ENCODE assay signal across 11 mouse cellular contexts in the genomic region with DNA sequence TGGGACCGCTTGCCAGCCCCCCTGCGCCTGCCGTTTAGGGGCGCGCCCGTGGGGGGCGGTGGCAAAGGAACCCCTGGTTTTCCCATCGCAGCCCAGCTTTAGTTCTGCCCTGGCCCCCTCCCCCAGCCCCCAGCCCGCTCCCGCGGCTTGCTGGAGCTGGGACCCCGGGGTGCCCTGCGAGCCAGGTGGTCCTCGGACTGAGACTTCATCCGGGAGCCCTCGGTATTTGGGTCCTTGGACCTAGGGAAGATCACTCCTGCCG. TPM values are rescaled to one million over a fixed set of nuclear protein-coding genes. Genes with fewer than 3 reads are reported as not detected.
DNase-seq lines count a peak whose midpoint lies in the region; ATAC-seq and TF ChIP-seq lines count a peak whose summit lies in the region.
"Had no signal": no experiment of that assay in that cellular context is flagged by ENCODE, and none has a peak within 500 bp of the region (broad histone marks: within the 10 kb centered on the region; RNA-seq: fewer than 3 reads in every experiment).

No protein-coding gene starts in this region.

- H3K27me3 ChIP-seq in heart, embryonic 11.5 days (ENCODE audit: control insufficient read depth, insufficient read depth, low read length) = peaks cover 61% of the 10 kb centered on the region
- H3K27me3 ChIP-seq in testis, adult 2 months (ENCODE audit: control insufficient read depth, insufficient read depth, low read length) = peaks cover 7% of the 10 kb centered on the region
- H3K27me3 ChIP-seq in limb, embryonic 15.5 days = peaks cover 76% of the 10 kb centered on the region

- H3K4me1 ChIP-seq in heart, embryonic 11.5 days (ENCODE audit: control insufficient read depth, insufficient read depth, low read length) = peaks cover 10% of the 10 kb centered on the region
- peaks cover 4% of the 10 kb centered on the region for H3K4me1 ChIP-seq in testis, adult 2 months (ENCODE audit: control insufficient read depth, insufficient read depth, low read length)
- peaks cover 18% of the 10 kb centered on the region for H3K4me1 ChIP-seq in limb, embryonic 15.5 days

- ATAC-seq in heart, embryonic 11.5 days (replicated peaks; ENCODE audit: insufficient number of reproducible peaks, low FRiP score, low TSS enrichment) = no peak
- ATAC-seq in limb, embryonic 15.5 days (ENCODE audit: insufficient number of reproducible peaks, low FRiP score, low TSS enrichment, low read depth) = no peak
- no peak for ATAC-seq in erythroid progenitor cell, adult 5-6 weeks (replicated peaks; ENCODE audit: low FRiP score, poor library complexity, severe bottlenecking)

- DNase-seq in heart, adult 18-20 months = no peak
- no peak for DNase-seq in testis, postnatal 10 days (ENCODE audit: low spot score)
- no peak for DNase-seq in yolk sac, embryonic 10.5 days (ENCODE audit: low spot score)
- DNase-seq in layer of hippocampus, adult 18-20 months (ENCODE audit: low spot score in 2 of 2) = no peak
- DNase-seq: adrenal gland, adult 2 months; kidney, adult 11 months had no signal

- no peak for TF ChIP-seq CTCF in testis, adult 2 months (IDR thresholded peaks at IDR 0.05; ENCODE audit: control insufficient read depth, insufficient read depth, insufficient replicate concordance, low read depth, low read length)

- peak overlapping the region; percentile 81 for H3K4me2 ChIP-seq in heart, embryonic 11.5 days
- peak overlapping the region; percentile 77 for H3K4me2 ChIP-seq in limb, embryonic 15.5 days

- no peak overlapping the region for H3K27ac ChIP-seq in heart, embryonic 11.5 days (ENCODE audit: low read depth, low read length)
- H3K27ac ChIP-seq in testis, adult 2 months (ENCODE audit: control insufficient read depth, insufficient read depth, low read depth, low read length) = no peak overlapping the region
- H3K27ac ChIP-seq in limb, embryonic 15.5 days = no peak overlapping the region

- no peaks in the 10 kb centered on the region for H3K9me3 ChIP-seq in heart, embryonic 11.5 days (replicated peaks; ENCODE audit: control insufficient read depth, low read length)
- H3K9me3 ChIP-seq in limb, embryonic 15.5 days = no peaks in the 10 kb centered on the region

- H3K9ac ChIP-seq in heart, embryonic 11.5 days (ENCODE audit: low read depth, low read length) = no peak overlapping the region
- no peak overlapping the region for H3K9ac ChIP-seq in limb, embryonic 15.5 days

- H3K36me3 ChIP-seq in heart, embryonic 11.5 days (ENCODE audit: control insufficient read depth, insufficient read depth, low read length) = no peaks in the 10 kb centered on the region
- H3K36me3 ChIP-seq in testis, adult 2 months (ENCODE audit: control insufficient read depth, insufficient read depth, low read length) = no peaks in the 10 kb centered on the region
- H3K36me3 ChIP-seq in limb, embryonic 15.5 days = no peaks in the 10 kb centered on the region

- TF ChIP-seq POLR2A in testis, adult 2 months (IDR thresholded peaks at IDR 0.05; ENCODE audit: control insufficient read depth, low read depth, low read length) = no peak

- 1% methylated on average over 16 of the region's 17 CpGs for WGBS in heart, embryonic 11.5 days (ENCODE audit: insufficient replicate concordance)
- under 1% methylated on average over 9 of the region's 17 CpGs for WGBS in limb, embryonic 15.5 days

- peak overlapping the region; percentile 39 for H3K4me3 ChIP-seq in heart, embryonic 11.5 days (ENCODE audit: low read depth, low read length)
- peak overlapping the region; percentile 28; the same call in 1 of the 2 replicates for H3K4me3 ChIP-seq in testis, adult 2 months (ENCODE audit: control insufficient read depth, low read depth, low read length)
- H3K4me3 ChIP-seq in limb, embryonic 15.5 days = peak overlapping the region; percentile 39

RNA-seq across cellular contexts. Expression of a gene that starts 4.2 kb away (rescaled TPM):
- 0.23 TPM in 1 of 2 replicates, not detected in the other for polyA plus RNA-seq in heart, embryonic 11.5 days (2014; fragmentation: Nextera tagmentation; extraction: Ambion mirVana)
- under 1 TPM in 1 of 2 experiments, not detected in 1; 0.28 TPM for total RNA-seq in heart, adult 18-20 months (2021)
- polyA plus RNA-seq in testis, adult 2 months (2012; rRNA removed) = 25.8 and 32.4 TPM in 2 replicates
- 0.23 and 0.31 TPM in 2 replicates for polyA plus RNA-seq in limb, embryonic 15.5 days (2015; fragmentation: Nextera tagmentation; extraction: Ambion mirVana)
- 10 to 100 TPM; 81.6 to 85.3 TPM for total RNA-seq in layer of hippocampus, adult 18-20 months (2021)
- total RNA-seq in erythroid progenitor cell, adult 5-6 weeks (2015; ENCODE audit: low replicate concordance) = not detected in 2 replicates
- total RNA-seq in erythroid progenitor cell, adult 5-6 weeks (2017; ENCODE audit: low replicate concordance) = not detected in 2 replicates
- polyA plus RNA-seq: C2C12 had no signal

RNA-seq across cellular contexts. Expression of a gene that starts 31.2 kb away (rescaled TPM):
- polyA plus RNA-seq in heart, embryonic 11.5 days (2014; fragmentation: Nextera tagmentation; extraction: Ambion mirVana) = 1.0 and 1.6 TPM in 2 replicates
- 1 to 10 TPM; 2.6 to 7.9 TPM for total RNA-seq in heart, adult 18-20 months (2021)
- polyA plus RNA-seq in testis, adult 2 months (2012; rRNA removed) = 45.8 and 54.6 TPM in 2 replicates
- 3.0 and 4.7 TPM in 2 replicates for polyA plus RNA-seq in limb, embryonic 15.5 days (2015; fragmentation: Nextera tagmentation; extraction: Ambion mirVana)
- 1 to 10 TPM; 7.8 to 8.0 TPM for total RNA-seq in layer of hippocampus, adult 18-20 months (2021)
- 2.5 TPM in 1 of 2 replicates, not detected in the other for total RNA-seq in erythroid progenitor cell, adult 5-6 weeks (2015; ENCODE audit: low replicate concordance)
- not detected in 2 replicates for total RNA-seq in erythroid progenitor cell, adult 5-6 weeks (2017; ENCODE audit: low replicate concordance)
- polyA plus RNA-seq: C2C12 had no signal

Comparison
In these comparisons a context has a peak if more than half of its experiments do, and no peak if none do; other contexts are left out.
1. RNA of a gene that starts 4.2 kb away (total RNA-seq): 81.6 to 85.3 TPM in layer of hippocampus, adult 18-20 months; 0.28 TPM in heart, adult 18-20 months and not detected in erythroid progenitor cell, adult 5-6 weeks; every median in the first group is over 10 times any median in the second.
2. Peak in every context shown above with its lines, with median percentiles within 50 percentile points of each other: H3K4me3 ChIP-seq.